Mouse (Mus musculus) megakaryocyte, embryonic 14.5 days (primary cell): ENCODE results near the gene Rit1.

Source experiments
- FLI1 ChIP-seq: IDR thresholded peaks from 2 replicates; pipeline ENCODE4 v1.6.1; 2012; ENCODE audit warnings: low read length, inconsistent platforms, mixed read lengths
- GATA1 ChIP-seq: IDR thresholded peaks from 3 replicates; pipeline ENCODE4 v1.6.1; 2012; ENCODE audit warnings: mixed read lengths, low read length, inconsistent platforms, borderline replicate concordance

GRCm38 (mm10) chr3:88762401-88762831, 45.8 kb downstream of the Rit1 start:
- TF ChIP-seq GATA1: no peak
- TF ChIP-seq FLI1: no peak
